Mouse (Mus musculus) heart, postnatal 0 days (tissue): ENCODE measurements around the gene Sgo2a. TPM values are rescaled to one million over a fixed set of nuclear protein-coding genes. Genes with fewer than 3 reads are reported as not detected.

Source experiments
- ATAC-seq: fragments of 200-750 bp; cut with Nextera tagmentation; 2 replicates; pipeline ENCODE4 v1.8.0; 2017; ENCODE audit warnings: low read depth, moderate number of reproducible peaks, moderate library complexity; ENCODE audit not compliant: insufficient read depth
- DNase-seq: peaks from one replicate; pipeline ENCODE4 v3.0.0-alpha.2; 2016; ENCODE audit warnings: low spot score
- H3K27ac ChIP-seq: fragments of 300-500 bp; sonication (generic); 2 replicates; pipeline ENCODE4 v1.5.1; 2014; ENCODE audit warnings: low read depth, mild to moderate bottlenecking
- H3K27me3 ChIP-seq: fragments of 300-500 bp; sonication (generic); 2 replicates; pipeline ENCODE4 v1.6.1; 2014; ENCODE audit warnings: low read length, mixed read lengths; ENCODE audit not compliant: control insufficient read depth, insufficient read depth
- H3K36me3 ChIP-seq: fragments of 300-500 bp; sonication (generic); replicated peaks from 2 replicates; pipeline ENCODE4 v1.6.1; 2014; ENCODE audit warnings: low read length, mixed read lengths; ENCODE audit not compliant: control insufficient read depth, insufficient read depth
- H3K4me1 ChIP-seq: fragments of 300-500 bp; sonication (generic); 2 replicates; pipeline ENCODE4 v1.6.1; 2014; ENCODE audit warnings: antibody characterized with exemption; ENCODE audit not compliant: control insufficient read depth, insufficient read depth
- H3K4me2 ChIP-seq: fragments of 300-500 bp; sonication (generic); 2 replicates; pipeline ENCODE4 v1.6.1; 2014; ENCODE audit warnings: low read depth, mild to moderate bottlenecking, low read length, moderate library complexity
- H3K4me3 ChIP-seq: fragments of 300-500 bp; sonication (generic); 2 replicates; pipeline ENCODE4 v1.5.1; 2014; ENCODE audit warnings: low read depth, low read length
- H3K9ac ChIP-seq: fragments of 300-500 bp; sonication (generic); replicated peaks from 2 replicates; pipeline ENCODE4 v1.6.1; 2014; ENCODE audit warnings: low read depth, low read length, mixed read lengths
- H3K9me3 ChIP-seq: fragments of 300-500 bp; sonication (generic); replicated peaks from 2 replicates; pipeline ENCODE4 v1.6.1; 2016; ENCODE audit warnings: low read length; ENCODE audit not compliant: control insufficient read depth
- CTCF ChIP-seq: IDR thresholded peaks from 2 replicates; pipeline ENCODE4 v1.5.1; 2016; ENCODE audit warnings: antibody characterized with exemption, control low read depth, low read depth
- EP300 ChIP-seq: IDR thresholded peaks from 2 replicates; pipeline ENCODE4 v1.6.1; 2016; ENCODE audit warnings: antibody characterized with exemption, low read depth
- WGBS: fragments of 180-500 bp; shearing (Covaris S2); extraction: QIAGEN DNeasy Blood & Tissue Kit; methylation state at CpG from one replicate; pipeline ENCODE4 v1.1.7; 2014; 5-methylcytosine and 5-hydroxymethylcytosine counted together
- polyA plus RNA-seq: library from polyadenylated mRNA; unstranded; fragments of >200 nt; fragmentation: Nextera tagmentation; extraction: Ambion mirVana; gene quantifications from 2 replicates; pipeline ENCODE4 v1.2.1, GENCODE M21; 2015
- total RNA-seq: library from RNA; depleted of rRNA; stranded (reverse); fragments of >200 nt; gene quantifications from 2 replicates; pipeline ENCODE4 v1.2.3, GENCODE M21; 2014; ENCODE audit warnings: low replicate concordance; rRNA removed

The Sgo2a gene
- total RNA-seq (11.4 and 13.7 TPM in 2 replicates), polyA plus RNA-seq (6.9 and 7.1 TPM in 2 replicates)

DNA sequence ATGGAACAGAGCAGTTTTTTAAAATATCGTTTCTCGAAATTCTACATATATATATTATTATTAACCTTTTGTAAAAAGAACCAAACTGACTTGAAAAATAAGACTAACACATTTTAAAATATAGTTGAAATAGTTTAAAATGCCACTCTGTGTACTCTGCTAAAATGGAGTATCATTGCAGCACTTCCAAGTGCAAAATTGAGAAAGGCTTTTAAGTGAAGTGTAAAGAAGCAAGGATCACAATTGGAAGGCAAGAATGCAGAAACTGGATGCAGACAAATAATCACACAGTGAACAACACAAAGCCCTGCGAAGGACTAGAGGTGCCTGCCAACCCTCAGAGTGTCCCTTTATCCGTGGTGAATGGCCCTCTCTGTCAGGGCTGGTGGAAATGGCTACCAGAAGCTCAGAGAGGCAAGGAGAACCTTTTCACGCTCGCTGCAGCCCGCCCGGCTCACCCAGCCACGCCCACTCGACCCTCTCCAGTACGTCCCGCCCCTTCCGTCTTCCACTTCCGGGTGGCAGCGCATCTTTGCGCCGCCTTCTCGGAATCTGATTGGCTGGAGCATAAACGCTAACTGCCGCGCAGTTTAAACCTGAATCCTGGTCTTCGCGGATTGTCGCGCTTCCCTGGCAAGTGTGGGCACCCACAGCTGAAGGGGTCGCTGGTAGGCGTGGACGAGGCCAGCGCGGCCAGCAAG, at the start of gene Sgo2a:
Gene Sgo2a, plus strand, starts transcription at position 540 of the 701 bp plus-strand sequence.
- TF ChIP-seq CTCF (no peak), EP300 (no peak)
- 6% methylated on average over 30 of the region's 30 CpGs for WGBS
- DNase-seq, result peak; percentile 97

DNA sequence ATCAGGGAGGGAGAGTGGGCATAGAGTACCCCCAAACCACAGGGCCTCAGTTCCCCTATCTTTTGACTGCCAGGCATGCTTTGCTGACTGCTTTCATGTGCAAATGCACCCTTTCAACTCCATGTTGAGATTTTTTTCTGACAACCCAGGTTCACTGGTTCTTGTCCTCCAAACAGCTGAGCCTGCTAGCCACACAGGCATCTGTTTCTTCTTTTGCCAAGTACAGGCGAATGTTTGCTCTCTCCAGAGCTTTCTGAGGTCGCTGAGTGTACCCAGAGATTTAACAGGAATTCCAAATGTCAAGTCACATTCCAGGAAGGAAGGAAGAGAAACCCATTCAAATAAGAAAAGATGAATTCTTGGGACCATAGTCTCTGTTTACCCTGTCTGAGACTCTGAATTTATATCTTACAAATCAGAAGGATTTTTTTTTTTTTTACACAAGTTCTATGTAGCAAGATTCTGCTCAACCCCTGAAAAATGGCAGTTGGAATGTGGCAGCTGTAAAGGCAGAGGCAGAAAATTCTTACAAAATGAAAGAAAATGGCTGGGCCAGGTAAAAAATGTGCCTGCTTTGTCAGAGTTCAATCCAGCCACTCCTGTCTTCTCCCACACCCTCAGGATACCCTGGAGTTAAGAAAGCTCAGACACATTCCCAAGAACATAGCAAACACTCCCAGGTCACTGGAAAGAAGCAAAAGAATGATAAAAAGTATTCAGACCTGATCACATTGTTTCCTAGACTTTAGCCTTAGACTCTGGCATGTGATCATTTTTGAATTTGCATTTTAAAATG, 48.0 kb upstream of the Sgo2a start:
- H3K9me3 ChIP-seq, result no peaks in the 10 kb centered on the region
- 22% methylated on average over 2 of the region's 2 CpGs for WGBS
- ATAC-seq (no peak), DNase-seq (no peak)
- H3K27me3 ChIP-seq, result no peaks in the 10 kb centered on the region
- no peak overlapping the region for H3K9ac ChIP-seq
- H3K27ac ChIP-seq, result no peak overlapping the region
- H3K4me3 ChIP-seq, result no peak overlapping the region
- peaks cover 30% of the 10 kb centered on the region for H3K36me3 ChIP-seq
- H3K4me2 ChIP-seq, result no peak overlapping the region
- no peaks in the 10 kb centered on the region for H3K4me1 ChIP-seq
- no peak for TF ChIP-seq CTCF
- no peak for TF ChIP-seq EP300

More for the DNA sequence above, at the start of gene Sgo2a:
- Histone ChIP-seq H3K9me3 (no peaks in the 10 kb centered on the region), H3K36me3 (0 out of 2 replicates have a peak, but pooled peaks cover 4% of the 10 kb centered on the region), H3K4me3 (peak within 1 kb of the TSS; percentile 77), H3K27me3 (no peaks in the 10 kb centered on the region), H3K27ac (peak within 1 kb of the TSS; percentile 70), H3K9ac (peak within 1 kb of the TSS; percentile 68), H3K4me2 (peak within 1 kb of the TSS; percentile 84), H3K4me1 (peaks cover 17% of the 10 kb centered on the region)
- peak; percentile 98 for ATAC-seq

DNA sequence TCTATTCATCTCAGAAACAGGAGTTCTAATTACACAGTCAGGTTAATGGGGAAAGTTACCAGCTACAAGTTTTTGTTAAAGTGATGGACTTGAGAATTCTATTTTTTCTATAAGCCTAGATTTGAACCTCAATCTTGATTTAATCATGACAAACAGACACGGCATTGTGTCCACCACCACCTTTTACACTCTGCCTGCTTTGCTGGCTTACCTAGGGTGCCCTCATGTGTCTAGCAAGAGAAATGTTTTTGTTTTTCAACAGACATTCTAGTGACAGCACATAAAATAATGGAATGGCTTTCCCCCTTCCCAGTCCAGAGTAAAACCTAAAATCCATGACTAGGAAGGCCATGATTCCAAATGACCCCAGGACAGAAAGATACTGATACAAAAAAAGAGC, 46.6 kb upstream of the Sgo2a start:
- TF ChIP-seq CTCF (peak; percentile 75), EP300 (no peak)
- Histone ChIP-seq H3K4me3 (no peak overlapping the region), H3K27ac (no peak overlapping the region), H3K36me3 (peaks cover 24% of the 10 kb centered on the region), H3K4me2 (no peak overlapping the region), H3K9ac (no peak overlapping the region), H3K9me3 (no peaks in the 10 kb centered on the region), H3K4me1 (no peaks in the 10 kb centered on the region), H3K27me3 (no peaks in the 10 kb centered on the region)
- WGBS, result 0% methylated on average over 1 of the region's 1 CpGs
- ATAC-seq, result no peak; the same call in 1 of the 2 replicates
- peak; percentile 33 for DNase-seq

DNA sequence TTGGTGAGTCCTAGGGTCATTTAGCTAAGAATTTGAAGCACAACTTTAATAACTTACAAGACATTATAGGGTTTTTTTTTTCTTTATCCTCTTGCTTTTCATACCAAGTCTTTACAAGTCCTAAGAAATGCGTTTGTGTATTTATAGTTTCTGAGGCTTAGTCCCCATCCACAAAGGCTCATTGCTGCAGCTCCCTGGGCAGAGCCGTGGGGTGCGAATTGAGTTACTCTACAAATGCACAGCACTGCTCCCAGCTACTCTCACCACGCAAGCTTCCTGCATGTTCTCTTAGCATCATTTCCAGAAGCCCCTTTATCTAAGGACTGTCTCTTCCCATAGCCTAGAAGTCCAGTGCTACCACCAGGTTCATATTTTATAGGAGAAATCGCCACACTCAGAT, 46.1 kb upstream of the Sgo2a start:
- Histone ChIP-seq H3K9me3 (no peaks in the 10 kb centered on the region), H3K4me2 (no peak overlapping the region), H3K27me3 (no peaks in the 10 kb centered on the region), H3K36me3 (peaks cover 22% of the 10 kb centered on the region), H3K4me1 (no peaks in the 10 kb centered on the region), H3K27ac (no peak overlapping the region), H3K9ac (no peak overlapping the region), H3K4me3 (no peak overlapping the region)
- TF ChIP-seq CTCF, result no peak
- TF ChIP-seq EP300, result no peak
- no peak for DNase-seq
- no peak for ATAC-seq
- WGBS, result 73% methylated on average over 5 of the region's 5 CpGs

DNA sequence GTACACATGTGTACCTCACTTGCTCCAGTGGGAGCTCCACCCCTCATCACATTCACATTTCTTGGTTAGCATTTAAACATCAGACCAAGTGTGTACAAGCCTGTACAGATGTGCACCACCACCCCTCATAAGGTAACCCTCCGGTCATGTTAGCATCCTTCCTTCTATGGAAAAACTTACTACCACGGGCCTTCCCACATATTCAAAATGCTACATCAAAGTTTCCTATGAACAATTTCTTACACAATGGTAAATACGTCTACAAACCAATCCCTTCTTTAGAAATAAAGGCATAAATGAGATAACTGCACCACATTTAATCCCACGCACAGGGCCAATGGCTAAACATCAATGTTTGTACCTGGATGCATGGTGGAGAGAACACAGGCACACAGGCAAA, 43.3 kb upstream of the Sgo2a start:
- Histone ChIP-seq H3K27ac (no peak overlapping the region), H3K36me3 (peaks cover 26% of the 10 kb centered on the region), H3K9me3 (no peaks in the 10 kb centered on the region), H3K27me3 (no peaks in the 10 kb centered on the region), H3K4me1 (no peaks in the 10 kb centered on the region), H3K4me2 (no peak overlapping the region), H3K4me3 (no peak overlapping the region), H3K9ac (no peak overlapping the region)
- ATAC-seq (no peak), DNase-seq (no peak)
- whole genome bisulfite sequencing, result 91% methylated on average over 4 of the region's 4 CpGs
- TF ChIP-seq CTCF (no peak), EP300 (no peak)
